Mouse (Mus musculus) midbrain, embryonic 15.5 days (tissue): ENCODE data around the gene Tex19.1. TPM values are rescaled to one million over a fixed set of nuclear protein-coding genes. Genes with fewer than 3 reads are reported as not detected.
A peak's percentile ranks its signal among the peaks of the same experiment; 100 is the strongest.

Experiments used
- ATAC-seq: fragments of 200-750 bp; cut with Nextera tagmentation; replicated peaks from 2 replicates; pipeline ENCODE4 v1.8.0; 2017; ENCODE audit warnings: moderate TSS enrichment
- H3K27ac ChIP-seq: fragments of 300-500 bp; sonication (generic); 2 replicates; pipeline ENCODE4 v1.5.1; 2015; ENCODE audit warnings: mild to moderate bottlenecking, inconsistent platforms
- H3K27me3 ChIP-seq: fragments of 300-500 bp; sonication (generic); replicated peaks from 2 replicates; pipeline ENCODE4 v1.6.1; 2015; ENCODE audit warnings: inconsistent platforms
- H3K36me3 ChIP-seq: fragments of 300-500 bp; sonication (generic); replicated peaks from 2 replicates; pipeline ENCODE4 v1.6.1; 2015; ENCODE audit warnings: inconsistent platforms
- H3K4me1 ChIP-seq: fragments of 300-500 bp; sonication (generic); 2 replicates; pipeline ENCODE4 v1.6.1; 2015; ENCODE audit warnings: inconsistent platforms
- H3K4me2 ChIP-seq: fragments of 300-500 bp; sonication (generic); 2 replicates; pipeline ENCODE4 v1.6.1; 2015; ENCODE audit warnings: inconsistent platforms, mild to moderate bottlenecking, moderate library complexity
- H3K4me3 ChIP-seq: fragments of 300-500 bp; sonication (generic); 2 replicates; pipeline ENCODE4 v1.5.1; 2015; ENCODE audit warnings: mild to moderate bottlenecking, inconsistent platforms
- H3K9ac ChIP-seq: fragments of 300-500 bp; sonication (generic); 2 replicates; pipeline ENCODE4 v1.6.1; 2015; ENCODE audit warnings: mild to moderate bottlenecking, inconsistent platforms
- H3K9me3 ChIP-seq: fragments of 300-500 bp; sonication (generic); 2 replicates; pipeline ENCODE4 v1.6.1; 2016; ENCODE audit warnings: inconsistent platforms
- WGBS: fragments of 180-500 bp; shearing (Covaris S2); methylation state at CpG from one replicate; pipeline ENCODE4 v1.1.7; 2015; ENCODE audit warnings: mixed read lengths; 5-methylcytosine and 5-hydroxymethylcytosine counted together
- polyA plus RNA-seq: library from polyadenylated mRNA; unstranded; fragments of >200 nt; fragmentation: Nextera tagmentation; extraction: Ambion mirVana; gene quantifications from 2 replicates; pipeline ENCODE4 v1.2.1, GENCODE M21; 2015

Tex19.1 gene
- polyA plus RNA-seq, 1 experiment from 2014 or later, result not detected

DNA sequence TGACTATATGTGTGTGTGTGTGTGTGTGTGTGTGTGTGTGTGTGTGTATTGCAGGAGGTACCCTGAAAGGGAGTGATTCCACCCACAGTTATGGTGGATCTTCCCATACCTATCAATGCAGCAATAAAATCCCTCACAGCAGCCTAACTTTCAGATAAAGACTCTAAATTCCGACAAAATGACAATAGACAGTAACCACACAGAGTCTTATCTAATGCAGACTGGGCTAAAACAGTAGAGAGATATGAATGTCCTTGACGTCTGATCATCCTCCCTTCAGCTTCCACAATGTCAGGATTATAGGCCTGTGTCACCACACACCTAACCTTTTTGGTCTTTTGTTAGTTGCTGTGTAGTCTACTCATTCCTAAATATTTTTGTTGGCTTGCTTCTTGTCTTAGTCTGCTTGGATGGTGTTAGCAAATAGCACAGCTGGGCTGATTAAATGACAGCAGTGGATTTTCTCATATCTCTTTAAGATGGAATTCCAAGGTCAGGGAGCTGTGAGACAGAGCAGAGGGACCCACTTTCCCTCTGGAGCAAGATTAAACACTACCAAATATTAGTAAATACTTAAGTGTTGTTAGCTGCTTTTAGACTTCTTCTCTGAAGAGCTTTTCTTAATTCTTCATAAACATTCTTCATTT lies 23.8 kb upstream of the Tex19.1 start:
- no peak overlapping the region for H3K4me3 ChIP-seq
- no peaks in the 10 kb centered on the region for H3K36me3 ChIP-seq
- no peak overlapping the region for H3K27ac ChIP-seq
- no peak for ATAC-seq
- H3K9ac ChIP-seq, result no peak overlapping the region
- no peaks in the 10 kb centered on the region for H3K27me3 ChIP-seq
- H3K9me3 ChIP-seq, result no peaks in the 10 kb centered on the region
- 77% methylated on average over 2 of the region's 2 CpGs for WGBS
- H3K4me2 ChIP-seq, result no peak overlapping the region
- H3K4me1 ChIP-seq, result no peaks in the 10 kb centered on the region

DNA sequence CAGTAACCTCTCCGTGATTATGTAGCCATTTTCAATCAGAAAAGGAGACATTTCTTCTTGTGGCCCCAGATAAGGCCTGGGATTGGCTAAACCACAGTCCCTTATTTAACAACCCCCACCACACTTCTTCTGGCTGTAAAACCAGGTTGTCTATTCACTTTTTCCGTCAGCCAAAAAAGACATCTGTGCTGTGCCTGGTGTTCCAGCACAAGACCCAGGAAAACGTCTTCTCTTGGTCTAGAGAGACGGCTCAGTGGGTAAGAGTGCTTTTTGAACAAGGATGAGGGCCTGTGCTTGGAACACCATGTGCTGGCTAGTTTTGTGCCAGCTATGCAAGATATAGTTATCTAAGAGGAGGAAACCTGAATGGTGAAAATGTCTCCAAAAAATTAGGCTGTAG lies 22.5 kb upstream of the Tex19.1 start:
- H3K36me3 ChIP-seq, result no peaks in the 10 kb centered on the region
- 88% methylated on average over 4 of the region's 4 CpGs for WGBS
- no peak overlapping the region for H3K4me3 ChIP-seq
- ATAC-seq, result no peak
- H3K9ac ChIP-seq, result no peak overlapping the region
- no peaks in the 10 kb centered on the region for H3K27me3 ChIP-seq
- no peaks in the 10 kb centered on the region for H3K9me3 ChIP-seq
- no peak overlapping the region for H3K27ac ChIP-seq
- H3K4me1 ChIP-seq, result no peaks in the 10 kb centered on the region
- H3K4me2 ChIP-seq, result no peak overlapping the region

DNA sequence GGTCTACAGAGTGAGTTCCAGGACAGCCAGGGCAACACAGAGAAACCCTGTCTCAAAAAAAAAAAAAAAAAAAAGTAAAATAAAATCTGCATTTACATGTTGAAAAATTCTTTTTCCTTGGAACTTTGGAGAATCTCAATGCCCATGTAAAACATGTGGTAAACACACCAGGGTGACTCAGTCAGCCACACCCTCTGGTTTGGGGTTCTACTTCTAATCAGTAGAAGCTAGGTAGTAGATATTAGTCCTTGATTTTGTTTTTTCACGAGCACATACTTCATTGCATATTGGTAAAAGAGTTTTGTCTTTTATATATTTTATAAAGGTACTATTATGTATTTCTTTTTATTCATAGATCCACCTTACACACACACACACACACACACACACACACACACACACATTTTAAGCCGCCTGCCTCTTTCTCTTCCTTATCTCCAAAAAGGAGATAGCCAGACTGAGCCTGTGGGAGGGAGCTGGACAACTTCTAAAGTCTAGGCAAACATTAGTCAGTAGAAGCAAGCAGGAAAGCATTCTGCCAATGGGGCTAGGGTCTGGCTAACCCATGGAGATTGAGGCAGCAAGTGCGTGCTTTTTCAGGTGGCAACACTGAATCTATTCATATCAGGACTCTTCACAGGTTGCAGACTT lies 20.3 kb upstream of the Tex19.1 start:
- no peaks in the 10 kb centered on the region for H3K4me1 ChIP-seq
- H3K27me3 ChIP-seq, result no peaks in the 10 kb centered on the region
- no peak overlapping the region for H3K9ac ChIP-seq
- no peak overlapping the region for H3K27ac ChIP-seq
- H3K36me3 ChIP-seq, result no peaks in the 10 kb centered on the region
- no peak for ATAC-seq
- no peak overlapping the region for H3K4me2 ChIP-seq
- H3K9me3 ChIP-seq, result no peaks in the 10 kb centered on the region
- WGBS, result 88% methylated on average over 3 of the region's 3 CpGs
- no peak overlapping the region for H3K4me3 ChIP-seq

DNA sequence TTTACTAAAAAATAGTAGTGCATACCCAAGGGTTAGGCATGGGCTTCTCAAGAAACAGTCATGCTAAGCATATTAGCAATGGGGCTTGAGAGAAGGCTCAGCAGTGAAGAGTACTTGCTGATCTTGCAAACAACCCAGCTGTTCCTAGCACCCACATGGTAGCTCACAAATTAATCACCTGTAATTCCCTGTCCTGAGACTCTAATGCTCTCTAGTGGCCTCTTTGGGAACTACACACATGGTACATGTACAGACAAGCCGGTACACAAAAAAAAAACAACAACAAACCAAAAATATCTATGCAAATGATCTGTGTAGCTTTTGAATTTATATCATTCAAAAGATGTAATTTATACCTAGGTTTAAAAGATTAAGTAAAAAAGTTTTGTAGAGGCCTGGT lies 19.5 kb upstream of the Tex19.1 start:
- no peaks in the 10 kb centered on the region for H3K36me3 ChIP-seq
- no peak overlapping the region for H3K4me3 ChIP-seq
- no peak overlapping the region for H3K9ac ChIP-seq
- no peaks in the 10 kb centered on the region for H3K9me3 ChIP-seq
- H3K4me2 ChIP-seq, result no peak overlapping the region
- H3K27ac ChIP-seq, result no peak overlapping the region
- WGBS, result 65% methylated on average over 1 of the region's 1 CpGs
- H3K4me1 ChIP-seq, result no peaks in the 10 kb centered on the region
- ATAC-seq, result no peak
- H3K27me3 ChIP-seq, result no peaks in the 10 kb centered on the region

DNA sequence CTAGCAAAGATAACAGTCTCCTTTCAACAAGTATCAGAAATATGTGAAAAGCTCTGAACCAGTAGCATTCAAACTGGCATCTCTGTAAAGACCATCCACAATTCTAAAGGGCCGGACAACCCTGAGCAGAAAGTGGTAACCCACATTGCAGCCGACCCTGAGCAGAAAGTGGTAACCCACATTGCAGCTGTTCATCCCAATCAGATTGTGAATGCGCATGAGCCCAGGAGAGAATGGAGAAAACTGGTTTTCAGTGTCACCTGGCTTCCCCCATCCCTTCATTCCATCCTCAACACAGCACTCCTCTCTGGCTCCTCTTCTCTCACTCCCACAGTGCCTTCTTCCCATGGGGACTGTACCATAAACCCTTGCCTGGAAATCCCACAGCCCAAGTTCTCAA lies 18.5 kb upstream of the Tex19.1 start:
- 86% methylated on average over 3 of the region's 3 CpGs for WGBS
- Histone ChIP-seq H3K27ac (no peak overlapping the region), H3K4me2 (no peak overlapping the region), H3K4me1 (no peaks in the 10 kb centered on the region), H3K9ac (no peak overlapping the region), H3K36me3 (no peaks in the 10 kb centered on the region), H3K9me3 (no peaks in the 10 kb centered on the region), H3K27me3 (no peaks in the 10 kb centered on the region), H3K4me3 (no peak overlapping the region)
- ATAC-seq, result no peak

DNA sequence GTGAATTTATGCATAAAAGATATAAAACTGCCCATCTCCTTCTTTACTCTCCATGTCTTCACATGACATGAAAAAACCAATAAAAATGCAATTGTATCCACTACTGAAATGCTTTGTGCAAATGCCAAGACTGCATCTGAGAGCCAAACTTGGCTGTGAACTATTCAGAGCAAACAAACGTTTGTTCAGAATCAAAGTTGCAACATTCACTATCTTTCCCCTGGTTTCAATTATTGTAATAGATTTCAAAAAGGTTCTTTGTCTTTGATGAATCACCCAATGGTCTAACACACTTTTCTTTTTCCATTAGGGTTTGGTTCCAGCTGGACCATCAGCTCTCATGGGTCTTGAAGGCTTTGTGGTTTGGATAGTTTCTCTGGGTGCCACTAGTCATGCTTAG lies 16.3 kb upstream of the Tex19.1 start:
- Histone ChIP-seq H3K36me3 (no peaks in the 10 kb centered on the region), H3K9me3 (no peaks in the 10 kb centered on the region), H3K9ac (no peak overlapping the region), H3K27me3 (no peaks in the 10 kb centered on the region), H3K27ac (no peak overlapping the region), H3K4me1 (no peaks in the 10 kb centered on the region), H3K4me3 (no peak overlapping the region), H3K4me2 (no peak overlapping the region)
- 87% methylated on average over 1 of the region's 1 CpGs for WGBS
- ATAC-seq, result no peak

DNA sequence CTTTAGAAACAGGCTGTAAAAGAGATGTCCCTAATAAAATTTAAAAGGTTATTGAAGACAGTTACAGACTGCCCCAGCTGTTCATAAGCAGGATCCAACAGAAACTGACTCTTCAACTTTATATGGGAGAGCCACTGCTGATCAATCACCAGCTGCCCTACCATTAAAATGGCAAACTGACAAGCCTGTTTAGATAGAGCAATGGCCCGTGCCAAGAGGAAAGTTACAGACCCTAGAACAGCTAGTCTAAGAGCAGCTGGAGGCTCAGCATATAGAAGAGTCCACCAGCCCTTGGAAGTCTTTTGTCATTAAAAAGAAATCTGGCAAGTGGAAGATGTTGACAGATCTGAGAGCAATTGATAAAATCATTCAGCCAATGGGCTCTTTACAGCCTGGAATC lies 11.3 kb upstream of the Tex19.1 start:
- H3K9ac ChIP-seq, result no peak overlapping the region
- ATAC-seq, result no peak
- no peaks in the 10 kb centered on the region for H3K36me3 ChIP-seq
- WGBS, result 60% methylated on average over 1 of the region's 1 CpGs
- no peak overlapping the region for H3K4me2 ChIP-seq
- no peaks in the 10 kb centered on the region for H3K9me3 ChIP-seq
- H3K27ac ChIP-seq, result no peak overlapping the region
- no peaks in the 10 kb centered on the region for H3K4me1 ChIP-seq
- H3K4me3 ChIP-seq, result no peak overlapping the region
- H3K27me3 ChIP-seq, result no peaks in the 10 kb centered on the region

DNA sequence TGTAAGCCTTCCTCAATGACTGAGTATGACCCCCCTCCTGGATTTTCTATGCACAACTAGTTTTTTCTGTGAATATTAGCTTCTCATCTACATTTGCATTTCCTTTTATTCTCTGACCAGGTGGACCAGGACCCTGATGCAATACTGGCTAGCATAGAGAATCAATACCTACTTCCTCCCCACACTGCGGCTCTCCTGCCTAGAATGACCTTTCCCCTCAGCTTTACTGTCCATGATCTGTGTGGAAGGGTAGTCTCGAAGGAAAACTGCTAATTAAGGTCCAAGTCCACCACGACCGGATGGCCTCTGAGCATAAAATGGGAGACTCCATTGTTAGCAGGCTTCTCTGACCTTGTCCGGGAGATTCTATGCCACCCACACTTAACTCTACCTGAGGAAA lies 8.3 kb upstream of the Tex19.1 start:
- Histone ChIP-seq H3K9me3 (no peaks in the 10 kb centered on the region), H3K4me3 (no peak overlapping the region), H3K9ac (no peak overlapping the region), H3K27me3 (no peaks in the 10 kb centered on the region), H3K4me2 (no peak overlapping the region), H3K4me1 (no peaks in the 10 kb centered on the region), H3K36me3 (no peaks in the 10 kb centered on the region), H3K27ac (no peak overlapping the region)
- 87% methylated on average over 5 of the region's 5 CpGs for WGBS
- no peak for ATAC-seq

DNA sequence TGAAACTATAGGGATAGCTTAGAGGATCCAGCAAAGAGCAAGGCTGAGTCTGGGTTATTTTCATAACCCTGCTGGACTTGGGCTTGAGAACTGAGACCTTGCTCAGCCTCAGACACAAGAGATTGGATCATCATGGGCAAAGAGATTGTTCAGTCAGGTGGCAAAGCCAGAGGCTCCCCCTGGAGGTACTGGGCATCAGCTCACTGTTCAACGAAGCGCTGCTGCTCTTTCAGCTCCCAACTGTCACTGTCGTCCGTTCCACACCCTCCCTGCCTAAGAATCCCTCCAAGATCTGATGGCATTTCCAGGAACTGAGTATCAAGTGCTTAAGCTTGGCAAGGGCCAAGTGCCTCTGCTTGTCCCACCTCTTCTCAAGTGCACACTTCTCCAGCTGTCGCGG lies 7.2 kb upstream of the Tex19.1 start:
- WGBS, result 43% methylated on average over 6 of the region's 6 CpGs
- Histone ChIP-seq H3K4me3 (no peak overlapping the region), H3K9me3 (no peaks in the 10 kb centered on the region), H3K36me3 (no peaks in the 10 kb centered on the region), H3K27ac (no peak overlapping the region), H3K9ac (no peak overlapping the region), H3K4me2 (no peak overlapping the region), H3K27me3 (no peaks in the 10 kb centered on the region), H3K4me1 (no peaks in the 10 kb centered on the region)
- ATAC-seq, result no peak

DNA sequence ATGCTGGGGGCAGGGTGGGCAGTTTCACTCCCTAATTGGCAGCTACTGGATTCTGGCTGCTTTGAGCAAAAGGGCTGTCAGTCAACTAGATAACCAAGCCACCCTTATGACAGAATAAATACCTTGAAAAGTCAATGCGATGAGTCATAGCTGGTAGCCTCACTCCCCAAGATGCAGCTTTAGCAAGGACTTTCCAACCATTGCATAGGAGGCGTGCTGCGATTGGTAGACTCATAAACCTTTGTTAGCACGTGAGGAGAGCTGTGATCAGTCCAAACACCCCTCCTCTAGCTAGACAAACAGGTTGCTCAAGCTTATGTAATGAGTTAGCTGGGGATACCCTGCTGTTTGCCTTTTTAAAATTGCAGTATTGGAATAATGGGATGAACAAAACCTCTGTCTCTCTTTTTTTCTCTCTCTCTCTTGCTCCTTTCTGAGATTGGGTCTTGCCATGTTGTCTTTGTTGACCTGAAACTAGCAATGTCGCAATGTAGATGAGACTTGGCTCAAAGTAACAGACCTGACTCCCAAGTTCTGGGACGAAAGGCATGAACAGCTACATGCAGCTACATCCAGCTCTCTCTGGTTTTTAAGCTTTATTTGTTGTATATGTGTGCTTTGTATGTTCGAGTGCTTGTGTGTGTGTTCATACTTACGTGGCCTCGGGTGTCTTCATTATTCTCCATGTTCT lies 2.5 kb upstream of the Tex19.1 start:
- Histone ChIP-seq H3K27ac (no peak overlapping the region), H3K27me3 (no peaks in the 10 kb centered on the region), H3K4me1 (no peaks in the 10 kb centered on the region), H3K4me2 (no peak overlapping the region), H3K9ac (no peak overlapping the region), H3K9me3 (no peaks in the 10 kb centered on the region), H3K4me3 (no peak overlapping the region), H3K36me3 (no peaks in the 10 kb centered on the region)
- ATAC-seq, result no peak
- 78% methylated on average over 9 of the region's 9 CpGs for WGBS

DNA sequence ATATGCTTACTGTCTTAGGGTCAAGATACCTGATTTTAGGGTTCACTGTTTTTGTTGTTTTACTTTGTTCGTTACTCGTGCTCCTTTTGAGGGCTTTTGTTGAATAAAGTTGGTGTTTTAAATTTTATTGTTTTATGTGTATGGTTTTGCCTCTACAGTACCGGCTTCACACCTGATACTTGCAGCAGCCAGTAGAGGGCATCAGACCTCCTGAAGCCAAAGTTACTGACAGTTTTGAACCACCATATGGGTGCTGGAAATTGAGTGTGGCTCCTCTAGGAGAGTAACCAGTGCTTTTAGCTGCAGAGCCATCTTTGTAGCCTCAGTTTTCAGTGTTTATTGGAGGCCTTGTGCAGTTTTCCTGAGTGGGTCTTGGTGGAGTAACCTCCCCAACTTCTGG lies 2.2 kb downstream of the Tex19.1 start:
- H3K9ac ChIP-seq, result no peak overlapping the region
- no peak overlapping the region for H3K4me3 ChIP-seq
- H3K27ac ChIP-seq, result no peak overlapping the region
- H3K27me3 ChIP-seq, result no peaks in the 10 kb centered on the region
- ATAC-seq, result no peak
- H3K36me3 ChIP-seq, result no peaks in the 10 kb centered on the region
- no peaks in the 10 kb centered on the region for H3K9me3 ChIP-seq
- 90% methylated on average over 3 of the region's 3 CpGs for WGBS
- no peaks in the 10 kb centered on the region for H3K4me1 ChIP-seq
- H3K4me2 ChIP-seq, result no peak overlapping the region

DNA sequence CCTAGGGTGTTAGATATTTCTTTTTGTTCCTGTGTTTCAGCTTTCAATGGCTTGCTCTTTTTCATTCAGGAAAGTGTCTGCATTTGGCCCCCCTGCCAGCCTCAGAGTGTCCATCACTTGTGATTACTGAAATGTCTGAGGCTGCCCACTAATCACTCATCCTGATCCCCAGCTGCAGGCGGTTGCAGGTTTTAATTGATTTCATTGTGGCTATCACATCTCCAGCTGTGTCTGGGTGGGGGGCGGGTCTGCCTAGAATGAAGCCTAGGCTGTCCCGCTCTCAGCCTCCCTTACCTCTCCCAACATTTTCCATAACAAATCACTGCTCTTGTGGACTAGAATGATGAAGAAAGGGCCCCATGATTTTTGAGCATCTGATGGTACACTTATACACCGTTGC lies 8.3 kb downstream of the Tex19.1 start:
- H3K9me3 ChIP-seq, result no peaks in the 10 kb centered on the region
- peaks cover 16% of the 10 kb centered on the region for H3K4me1 ChIP-seq
- H3K9ac ChIP-seq, result no peak overlapping the region
- ATAC-seq, result no peak
- H3K27me3 ChIP-seq, result peaks cover 28% of the 10 kb centered on the region
- no peak overlapping the region for H3K4me2 ChIP-seq
- no peak overlapping the region for H3K4me3 ChIP-seq
- H3K36me3 ChIP-seq, result no peaks in the 10 kb centered on the region
- no peak overlapping the region for H3K27ac ChIP-seq
- WGBS, result 12% methylated on average over 4 of the region's 4 CpGs

DNA sequence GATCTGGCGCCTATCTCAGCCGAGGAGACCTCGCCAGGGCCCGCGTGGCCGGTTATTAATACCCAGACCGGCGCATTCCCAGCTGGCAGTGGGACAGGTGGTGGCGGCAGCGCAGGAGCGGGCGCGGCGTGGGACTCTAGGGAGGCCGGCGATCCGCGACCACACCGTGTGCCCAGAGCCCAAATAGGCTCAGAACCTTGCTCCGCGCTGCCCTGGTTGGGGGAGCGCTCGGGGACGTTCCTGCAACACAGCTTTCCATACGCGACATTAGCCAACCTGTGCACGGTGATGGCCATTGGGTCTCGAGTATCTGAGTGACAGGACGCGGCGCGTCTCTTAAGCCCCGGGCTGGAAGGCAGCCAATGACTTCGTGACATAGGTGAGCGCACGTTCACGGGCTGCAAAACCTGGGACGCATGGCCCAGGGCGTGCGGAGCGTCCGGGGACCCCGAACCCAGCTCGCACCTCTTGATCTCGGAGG lies 10.5 kb downstream of the Tex19.1 start:
- Histone ChIP-seq H3K4me2 (peak overlapping the region; percentile 77), H3K9me3 (no peaks in the 10 kb centered on the region), H3K4me1 (peaks cover 16% of the 10 kb centered on the region), H3K9ac (peak overlapping the region; percentile 40), H3K27ac (no peak overlapping the region), H3K36me3 (no peaks in the 10 kb centered on the region), H3K4me3 (peak overlapping the region; percentile 43), H3K27me3 (peaks cover 28% of the 10 kb centered on the region)
- peak; percentile 39; the same call in 1 of the 2 replicates for ATAC-seq
- under 1% methylated on average over 45 of the region's 45 CpGs for WGBS
